Mouse (Mus musculus): ENCODE results near the gene Rnf20. TPM values are rescaled to one million over a fixed set of nuclear protein-coding genes. Genes with fewer than 3 reads are reported as not detected.
"Not testable (repeated sequence)": the region's sequence is repeated elsewhere in the genome, so short reads cannot be mapped to it uniquely, and the experiment has no call there.

Rnf20 gene
- polyA plus RNA-seq, 1 experiment from 2014 or later: 63.0 TPM

DNA sequence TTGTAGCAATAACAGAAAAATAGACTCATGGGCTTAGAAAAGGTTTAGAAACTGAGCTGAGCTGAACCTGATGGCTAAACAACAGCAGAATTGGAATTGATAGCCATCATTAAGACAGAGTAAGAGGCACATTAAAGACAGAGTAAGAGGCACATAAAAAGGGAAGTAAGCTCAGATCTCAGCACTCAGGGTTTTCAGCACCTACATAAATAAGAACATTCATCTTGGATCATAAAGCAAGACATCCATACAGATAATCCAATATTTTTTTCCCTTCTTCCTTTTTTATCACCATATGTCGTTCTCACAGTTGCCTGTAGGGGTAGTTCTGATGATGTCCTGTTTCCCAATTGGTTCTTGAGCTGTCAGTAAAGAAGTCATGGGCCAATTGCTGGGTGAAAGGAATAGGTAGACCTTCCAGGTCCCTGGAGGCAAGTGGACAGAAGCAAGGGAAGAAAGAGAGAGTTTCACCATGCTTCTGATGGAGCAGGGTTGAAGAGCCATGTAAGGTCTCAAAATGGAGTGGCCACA lies 27.7 kb upstream of the Rnf20 start:
- H3K4me2 ChIP-seq (ENCODE audit: low read depth, low read length): no peak overlapping the region
- no peak overlapping the region for H3K27ac ChIP-seq (ENCODE audit: low read depth, low read length)
- no peaks in the 10 kb centered on the region for H3K9me3 ChIP-seq (ENCODE audit: control insufficient read depth, low read length)
- no peak for ATAC-seq (ENCODE audit: low read depth)
- H3K4me3 ChIP-seq (ENCODE audit: low read depth, low read length): no peak overlapping the region
- no peaks in the 10 kb centered on the region for H3K36me3 ChIP-seq (ENCODE audit: control insufficient read depth, insufficient read depth, low read length)
- H3K9ac ChIP-seq (replicated peaks; ENCODE audit: low read depth, low read length): no peak overlapping the region
- H3K27me3 ChIP-seq (ENCODE audit: control insufficient read depth, insufficient read depth, low read length): no peaks in the 10 kb centered on the region
- no peaks in the 10 kb centered on the region for H3K4me1 ChIP-seq (ENCODE audit: control insufficient read depth, insufficient read depth, low read length)
- 62% methylated on average over 1 of the region's 1 CpGs for WGBS

DNA sequence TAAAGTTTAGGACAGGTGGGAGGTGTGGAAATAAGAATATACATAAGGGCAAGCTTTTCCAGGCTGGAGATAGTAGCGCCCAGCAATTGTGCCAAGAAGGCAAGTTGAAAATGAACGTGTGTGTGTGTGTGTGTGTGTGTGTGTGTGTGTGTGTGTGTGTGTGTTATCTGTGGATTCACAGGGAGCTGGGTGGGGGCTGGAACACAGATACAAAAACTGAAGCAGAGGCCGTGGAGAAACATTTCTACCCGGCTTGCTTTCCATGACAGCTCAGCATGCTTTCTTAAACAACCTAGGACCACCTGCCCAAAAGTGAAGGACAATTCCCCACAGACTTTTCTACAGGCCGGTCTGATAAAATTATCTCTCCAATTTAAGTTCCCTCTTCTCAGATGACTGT lies 27.2 kb upstream of the Rnf20 start:
- Histone ChIP-seq H3K4me3 (ENCODE audit: low read depth, low read length) (no peak overlapping the region), H3K9ac (replicated peaks; ENCODE audit: low read depth, low read length) (no peak overlapping the region), H3K27ac (ENCODE audit: low read depth, low read length) (no peak overlapping the region), H3K4me2 (ENCODE audit: low read depth, low read length) (no peak overlapping the region), H3K36me3 (ENCODE audit: control insufficient read depth, insufficient read depth, low read length) (no peaks in the 10 kb centered on the region), H3K9me3 (ENCODE audit: control insufficient read depth, low read length) (no peaks in the 10 kb centered on the region), H3K27me3 (ENCODE audit: control insufficient read depth, insufficient read depth, low read length) (no peaks in the 10 kb centered on the region), H3K4me1 (ENCODE audit: control insufficient read depth, insufficient read depth, low read length) (no peaks in the 10 kb centered on the region)
- WGBS: 89% methylated on average over 5 of the region's 5 CpGs
- ATAC-seq (ENCODE audit: low read depth): no peak

DNA sequence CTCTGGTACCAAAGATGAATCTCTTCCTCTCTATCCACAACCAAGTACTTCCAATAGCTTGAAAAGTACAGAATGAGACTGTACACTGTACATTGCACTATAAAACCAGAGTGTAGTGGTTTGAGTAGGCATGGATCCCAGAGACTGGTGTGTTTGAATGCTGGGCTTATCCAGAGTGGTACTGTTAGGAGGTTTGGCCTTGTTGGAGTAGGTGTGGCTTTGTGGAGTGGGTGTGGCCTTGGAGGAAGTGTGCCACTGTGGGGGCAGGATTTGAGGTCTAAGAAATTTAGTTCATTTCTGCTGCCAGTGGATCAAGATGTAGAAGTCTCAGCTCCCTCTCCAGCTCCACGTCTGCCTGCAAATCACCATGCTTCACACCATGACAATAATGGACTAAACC lies 26.3 kb upstream of the Rnf20 start:
- Histone ChIP-seq H3K36me3 (ENCODE audit: control insufficient read depth, insufficient read depth, low read length) (no peaks in the 10 kb centered on the region), H3K9me3 (ENCODE audit: control insufficient read depth, low read length) (no peaks in the 10 kb centered on the region), H3K4me3 (ENCODE audit: low read depth, low read length) (no peak overlapping the region), H3K27me3 (ENCODE audit: control insufficient read depth, insufficient read depth, low read length) (no peaks in the 10 kb centered on the region), H3K4me2 (ENCODE audit: low read depth, low read length) (no peak overlapping the region), H3K27ac (ENCODE audit: low read depth, low read length) (no peak overlapping the region), H3K9ac (replicated peaks; ENCODE audit: low read depth, low read length) (no peak overlapping the region), H3K4me1 (ENCODE audit: control insufficient read depth, insufficient read depth, low read length) (no peaks in the 10 kb centered on the region)
- WGBS: 85% methylated on average over 1 of the region's 1 CpGs
- ATAC-seq (ENCODE audit: low read depth): no peak

GRCm38 (mm10) chr4:49616924-49617323 lies 14.9 kb upstream of the Rnf20 start:
- 96% methylated on average over 10 of the region's 10 CpGs for WGBS
- no peaks in the 10 kb centered on the region for H3K4me1 ChIP-seq (ENCODE audit: control insufficient read depth, insufficient read depth, low read length)

GRCm38 (mm10) chr4:49619861-49620260 lies 11.9 kb upstream of the Rnf20 start:
- H3K4me3 ChIP-seq (ENCODE audit: low read depth, low read length); H3K27me3 ChIP-seq (ENCODE audit: control insufficient read depth, insufficient read depth, low read length); ATAC-seq (ENCODE audit: low read depth); H3K4me1 ChIP-seq (ENCODE audit: control insufficient read depth, insufficient read depth, low read length); H3K9me3 ChIP-seq (ENCODE audit: control insufficient read depth, low read length); H3K27ac ChIP-seq (ENCODE audit: low read depth, low read length); H3K36me3 ChIP-seq (ENCODE audit: control insufficient read depth, insufficient read depth, low read length); H3K9ac ChIP-seq (replicated peaks; ENCODE audit: low read depth, low read length); H3K4me2 ChIP-seq (ENCODE audit: low read depth, low read length): not testable (repeated sequence)
- WGBS: 94% methylated on average over 7 of the region's 7 CpGs

More at GRCm38 (mm10) chr4:49616924-49617323, 14.9 kb upstream of the Rnf20 start:
- Histone ChIP-seq H3K27ac (ENCODE audit: low read depth, low read length) (no peak overlapping the region), H3K9me3 (ENCODE audit: control insufficient read depth, low read length) (no peaks in the 10 kb centered on the region), H3K36me3 (ENCODE audit: control insufficient read depth, insufficient read depth, low read length) (no peaks in the 10 kb centered on the region), H3K9ac (replicated peaks; ENCODE audit: low read depth, low read length) (no peak overlapping the region), H3K4me3 (ENCODE audit: low read depth, low read length) (no peak overlapping the region), H3K27me3 (ENCODE audit: control insufficient read depth, insufficient read depth, low read length) (no peaks in the 10 kb centered on the region), H3K4me2 (ENCODE audit: low read depth, low read length) (no peak overlapping the region)
- no peak for ATAC-seq (ENCODE audit: low read depth)

DNA sequence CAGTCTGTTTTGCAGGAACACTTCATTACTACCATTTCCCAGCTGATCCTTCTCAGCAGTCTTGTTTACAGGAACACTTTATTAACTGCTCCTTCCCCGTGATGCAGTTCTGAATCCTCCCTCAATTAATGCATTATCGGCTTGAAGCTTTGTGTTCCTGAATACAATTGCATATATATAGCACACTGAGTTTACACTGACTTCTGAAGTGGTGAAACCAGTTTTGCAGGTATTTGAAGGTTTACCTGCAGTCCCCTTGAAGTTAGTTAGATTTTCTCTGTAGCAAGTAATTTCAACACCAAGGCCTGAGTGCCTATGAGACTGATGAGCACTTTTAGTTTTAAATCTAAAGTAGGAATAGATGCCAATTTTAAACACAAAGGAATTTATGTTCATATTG lies 9.5 kb upstream of the Rnf20 start:
- Histone ChIP-seq H3K4me1 (ENCODE audit: control insufficient read depth, insufficient read depth, low read length) (no peaks in the 10 kb centered on the region), H3K27me3 (ENCODE audit: control insufficient read depth, insufficient read depth, low read length) (no peaks in the 10 kb centered on the region), H3K4me3 (ENCODE audit: low read depth, low read length) (no peak overlapping the region), H3K4me2 (ENCODE audit: low read depth, low read length) (no peak overlapping the region), H3K36me3 (ENCODE audit: control insufficient read depth, insufficient read depth, low read length) (no peaks in the 10 kb centered on the region), H3K27ac (ENCODE audit: low read depth, low read length) (no peak overlapping the region), H3K9ac (replicated peaks; ENCODE audit: low read depth, low read length) (no peak overlapping the region), H3K9me3 (ENCODE audit: control insufficient read depth, low read length) (no peaks in the 10 kb centered on the region)
- ATAC-seq (ENCODE audit: low read depth): no peak
- WGBS: 87% methylated on average over 2 of the region's 2 CpGs

- no peaks in the 10 kb centered on the region for H3K36me3 ChIP-seq (ENCODE audit: control insufficient read depth, insufficient read depth, low read length)
- WGBS: 88% methylated on average over 4 of the region's 4 CpGs
- no peak overlapping the region for H3K27ac ChIP-seq (ENCODE audit: low read depth, low read length)
- H3K27me3 ChIP-seq (ENCODE audit: control insufficient read depth, insufficient read depth, low read length): no peaks in the 10 kb centered on the region
- H3K4me2 ChIP-seq (ENCODE audit: low read depth, low read length): no peak overlapping the region
- ATAC-seq (ENCODE audit: low read depth): no peak
- H3K9me3 ChIP-seq (ENCODE audit: control insufficient read depth, low read length): no peaks in the 10 kb centered on the region
- H3K4me1 ChIP-seq (ENCODE audit: control insufficient read depth, insufficient read depth, low read length): no peaks in the 10 kb centered on the region
- no peak overlapping the region for H3K4me3 ChIP-seq (ENCODE audit: low read depth, low read length)
- H3K9ac ChIP-seq (replicated peaks; ENCODE audit: low read depth, low read length): no peak overlapping the region
Observed at GRCm38 (mm10) chr4:49623916-49624315, 7.9 kb upstream of the Rnf20 start.

DNA sequence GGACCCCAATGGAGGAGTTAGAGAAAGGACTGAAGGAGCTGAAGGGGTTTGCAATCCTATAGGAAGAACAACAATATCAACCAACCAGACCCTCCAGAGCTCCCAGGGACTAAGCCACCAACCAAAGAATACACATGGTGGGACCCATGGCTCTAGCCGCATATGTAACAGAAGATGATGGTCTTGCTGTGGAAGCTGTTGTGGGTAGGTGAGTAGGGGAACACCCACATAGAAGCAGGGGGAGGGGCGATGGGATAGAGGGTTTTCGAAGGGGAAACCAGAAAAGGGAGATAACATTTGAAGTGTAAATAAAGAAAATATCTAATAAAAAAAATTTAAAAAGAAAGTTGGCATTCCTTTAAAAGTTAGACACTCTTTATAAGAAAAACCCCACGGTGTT lies 6.8 kb upstream of the Rnf20 start:
- not testable (repeated sequence) for H3K4me1 ChIP-seq (ENCODE audit: control insufficient read depth, insufficient read depth, low read length); H3K4me2 ChIP-seq (ENCODE audit: low read depth, low read length); H3K9me3 ChIP-seq (ENCODE audit: control insufficient read depth, low read length); H3K27me3 ChIP-seq (ENCODE audit: control insufficient read depth, insufficient read depth, low read length); H3K36me3 ChIP-seq (ENCODE audit: control insufficient read depth, insufficient read depth, low read length); H3K4me3 ChIP-seq (ENCODE audit: low read depth, low read length); ATAC-seq (ENCODE audit: low read depth); H3K9ac ChIP-seq (replicated peaks; ENCODE audit: low read depth, low read length); H3K27ac ChIP-seq (ENCODE audit: low read depth, low read length)
- WGBS: 91% methylated on average over 4 of the region's 4 CpGs

GRCm38 (mm10) chr4:49626973-49627372 lies 4.8 kb upstream of the Rnf20 start:
- Histone ChIP-seq H3K9ac (replicated peaks; ENCODE audit: low read depth, low read length) (no peak overlapping the region), H3K36me3 (ENCODE audit: control insufficient read depth, insufficient read depth, low read length) (no peaks in the 10 kb centered on the region), H3K27ac (ENCODE audit: low read depth, low read length) (no peak overlapping the region), H3K4me3 (ENCODE audit: low read depth, low read length) (no peak overlapping the region), H3K4me2 (ENCODE audit: low read depth, low read length) (no peak overlapping the region), H3K9me3 (ENCODE audit: control insufficient read depth, low read length) (no peaks in the 10 kb centered on the region), H3K4me1 (ENCODE audit: control insufficient read depth, insufficient read depth, low read length) (no peaks in the 10 kb centered on the region), H3K27me3 (ENCODE audit: control insufficient read depth, insufficient read depth, low read length) (no peaks in the 10 kb centered on the region)
- WGBS: 4% methylated on average over 3 of the region's 3 CpGs
- no peak for ATAC-seq (ENCODE audit: low read depth)

DNA sequence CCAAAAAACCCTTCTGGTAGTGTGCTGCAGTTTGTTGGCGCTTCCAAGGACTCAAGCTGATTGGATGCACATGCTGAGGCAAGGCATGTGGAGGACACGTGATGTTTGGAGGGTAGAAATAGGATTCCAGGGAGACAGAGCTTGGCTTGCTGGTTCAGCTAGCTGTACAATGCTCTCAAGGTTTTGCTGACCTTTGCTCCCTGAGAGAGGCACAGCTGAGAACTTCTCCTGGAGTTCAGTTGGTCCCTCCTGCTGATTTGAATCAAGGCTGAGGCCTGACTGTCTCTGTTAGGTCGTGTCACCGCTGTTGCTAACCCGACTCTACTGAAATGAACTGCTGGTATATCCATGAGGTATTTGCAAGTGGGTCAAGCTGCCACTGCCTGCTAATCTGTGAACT lies 2.9 kb upstream of the Rnf20 start:
- Histone ChIP-seq H3K4me2 (ENCODE audit: low read depth, low read length) (no peak overlapping the region), H3K27me3 (ENCODE audit: control insufficient read depth, insufficient read depth, low read length) (no peaks in the 10 kb centered on the region), H3K36me3 (ENCODE audit: control insufficient read depth, insufficient read depth, low read length) (no peaks in the 10 kb centered on the region), H3K9me3 (ENCODE audit: control insufficient read depth, low read length) (no peaks in the 10 kb centered on the region), H3K27ac (ENCODE audit: low read depth, low read length) (no peak overlapping the region), H3K4me3 (ENCODE audit: low read depth, low read length) (no peak overlapping the region), H3K9ac (replicated peaks; ENCODE audit: low read depth, low read length) (no peak overlapping the region), H3K4me1 (ENCODE audit: control insufficient read depth, insufficient read depth, low read length) (peaks cover 8% of the 10 kb centered on the region)
- WGBS: 80% methylated on average over 5 of the region's 5 CpGs
- ATAC-seq (ENCODE audit: low read depth): no peak
